Mouse (Mus musculus): ENCODE measurements at regions not wholly inside any gene's neighbourhood (a gene's known extent, or its start where the extent isn't known, plus 50 kb on each side); places are given as distances from the start of the nearest gene placed in this dataset.

DNA sequence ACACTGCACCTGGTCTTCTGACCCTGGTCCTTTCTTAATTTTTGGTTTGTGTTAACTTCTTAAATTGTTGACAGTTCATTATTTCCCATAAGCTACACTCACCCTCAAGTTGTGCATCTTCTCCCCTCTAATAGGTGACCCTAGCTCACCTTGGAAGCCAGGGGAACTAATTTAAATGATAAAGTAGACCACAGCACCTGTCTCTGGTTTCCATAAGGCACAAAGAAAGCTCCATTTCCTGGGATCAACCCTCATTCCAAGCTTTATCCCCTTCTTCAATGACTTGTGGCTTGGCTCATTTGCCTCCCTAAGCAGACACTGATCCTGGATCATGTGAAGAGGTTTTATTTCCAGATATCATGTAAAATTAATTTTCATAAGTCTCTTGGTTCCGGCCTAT, 276.1 kb upstream of the Tle4 start:
- no peak for DNase-seq

DNA sequence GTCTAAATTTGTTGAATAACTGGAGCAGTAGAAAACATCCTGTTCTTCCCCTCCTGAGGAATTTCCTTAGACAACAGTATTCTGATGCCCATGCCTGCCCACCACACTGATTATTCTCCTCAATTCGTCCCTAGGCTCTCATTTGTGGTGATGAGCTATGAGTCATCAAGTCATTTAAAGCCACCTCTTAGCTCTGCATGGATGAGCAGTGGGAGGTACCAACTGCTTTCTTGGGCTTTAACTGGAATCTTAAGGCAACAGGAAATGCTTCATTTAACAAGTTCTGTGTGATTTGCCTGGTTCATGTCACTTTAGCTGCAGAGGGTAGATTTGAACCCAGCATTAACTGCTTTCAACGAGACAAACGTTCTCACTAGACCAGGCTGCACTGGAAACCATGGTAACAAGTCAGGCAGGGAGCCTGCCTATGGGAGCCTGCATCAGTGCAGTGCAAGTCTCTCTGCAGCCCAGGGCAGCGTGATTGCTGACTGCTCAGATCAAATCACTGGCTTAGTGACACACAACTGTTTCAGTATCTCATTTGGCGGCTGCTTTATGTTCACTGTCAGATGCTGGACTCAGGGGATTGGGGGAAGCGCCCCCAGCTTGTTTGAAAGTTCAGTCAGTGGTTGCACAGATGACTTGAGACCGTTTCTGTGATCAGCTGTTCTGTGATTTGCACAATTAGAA, 273.5 kb upstream of the Tle4 start:
- DNase-seq = no peak

DNA sequence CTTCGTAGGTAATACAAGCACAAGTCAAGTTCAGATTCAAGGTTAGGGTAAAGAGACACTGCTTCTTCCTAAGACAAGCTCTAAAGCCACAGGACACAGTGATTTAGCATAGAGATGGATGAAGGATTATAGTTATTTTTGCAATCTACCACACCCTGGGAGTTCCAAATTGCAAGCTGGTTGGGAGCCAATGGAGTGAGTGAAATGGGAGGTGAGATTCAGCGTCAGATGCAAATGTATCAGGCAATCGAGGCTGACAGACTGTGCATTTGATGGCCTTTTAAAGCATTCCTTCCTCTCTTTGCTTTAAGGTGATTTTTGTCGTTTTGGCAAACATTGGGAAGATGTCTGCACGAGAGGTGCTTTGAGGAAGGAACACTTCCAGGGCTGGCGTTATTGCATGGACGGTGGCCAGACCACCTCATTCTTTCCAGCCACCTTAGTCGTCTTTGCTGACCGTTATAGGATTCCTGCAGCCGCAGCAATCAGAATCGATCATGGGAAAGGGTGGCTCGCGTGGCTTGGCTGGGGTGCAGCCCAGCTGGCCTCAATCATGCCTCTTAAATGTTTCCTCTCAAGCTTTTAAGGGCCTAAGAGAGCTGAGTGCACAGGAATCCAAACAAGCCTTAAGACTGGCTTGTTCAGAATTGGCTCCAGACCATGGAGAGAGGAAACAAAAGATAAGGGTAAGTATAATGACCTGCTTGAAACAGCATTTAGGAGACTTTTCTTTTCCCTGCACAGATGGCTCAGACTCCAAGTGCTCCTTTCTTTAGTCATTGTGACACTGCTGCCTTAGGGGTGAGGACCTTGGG, 265.0 kb upstream of the Tle4 start:
- peak; percentile 26 for DNase-seq

DNA sequence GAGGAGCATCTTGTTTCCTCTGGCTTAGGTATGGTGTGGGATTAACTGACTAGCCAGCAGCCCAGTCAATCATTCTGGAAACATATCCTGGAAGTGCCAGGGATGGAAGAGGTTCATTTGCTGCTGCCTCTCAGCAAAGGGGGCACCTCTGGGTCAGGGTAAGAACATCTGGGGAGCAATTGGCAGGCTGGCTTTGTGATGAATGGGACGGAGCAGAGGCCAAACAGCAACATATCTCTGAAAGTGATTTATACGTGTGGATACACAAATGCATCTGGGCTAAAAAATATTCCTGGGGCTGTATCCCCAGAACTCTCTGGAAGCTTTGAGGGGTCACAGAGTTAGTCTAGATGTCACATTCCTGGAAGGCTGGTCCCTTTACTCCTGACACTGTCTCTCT, 257.2 kb upstream of the Tle4 start:
- DNase-seq = no peak

DNA sequence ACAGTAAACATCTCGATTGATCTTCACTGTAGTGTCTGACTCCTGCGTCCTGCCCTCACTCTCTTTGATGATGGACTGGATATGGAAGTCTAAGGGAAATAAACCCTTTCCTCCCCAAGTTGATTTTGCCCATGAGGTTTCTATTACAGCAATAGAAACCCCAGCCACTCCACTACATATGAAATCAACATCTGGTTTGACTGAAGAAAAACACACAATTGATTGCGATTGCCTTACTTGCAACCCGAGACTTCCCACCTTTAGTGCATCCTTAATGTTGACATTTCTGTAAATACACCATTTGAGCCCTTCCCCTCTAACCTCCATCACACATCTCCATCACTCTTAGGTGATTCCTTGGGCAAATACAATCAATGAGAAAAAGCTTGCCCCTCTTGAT, 255.6 kb upstream of the Tle4 start:
- DNase-seq = no peak

DNA sequence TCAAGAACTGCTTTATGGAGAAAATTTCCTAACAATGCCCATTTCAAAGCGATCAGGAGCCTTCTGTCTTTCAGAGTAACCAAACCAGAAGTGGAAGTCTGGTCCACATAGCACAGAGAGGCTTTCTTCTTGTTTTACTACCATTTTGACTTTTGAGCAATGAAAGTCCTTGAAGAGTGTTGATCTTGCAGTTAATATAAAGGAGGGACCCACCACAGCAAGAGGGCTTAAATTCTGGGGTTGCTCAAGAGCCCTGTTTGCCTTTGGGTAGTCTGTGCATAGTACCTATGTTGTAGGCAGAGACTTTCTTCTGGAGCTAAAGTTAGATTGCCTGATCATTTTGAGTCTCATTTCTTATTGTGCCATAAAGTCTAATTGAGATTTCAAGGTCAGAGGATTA, 251.7 kb upstream of the Tle4 start:
- no peak for DNase-seq

DNA sequence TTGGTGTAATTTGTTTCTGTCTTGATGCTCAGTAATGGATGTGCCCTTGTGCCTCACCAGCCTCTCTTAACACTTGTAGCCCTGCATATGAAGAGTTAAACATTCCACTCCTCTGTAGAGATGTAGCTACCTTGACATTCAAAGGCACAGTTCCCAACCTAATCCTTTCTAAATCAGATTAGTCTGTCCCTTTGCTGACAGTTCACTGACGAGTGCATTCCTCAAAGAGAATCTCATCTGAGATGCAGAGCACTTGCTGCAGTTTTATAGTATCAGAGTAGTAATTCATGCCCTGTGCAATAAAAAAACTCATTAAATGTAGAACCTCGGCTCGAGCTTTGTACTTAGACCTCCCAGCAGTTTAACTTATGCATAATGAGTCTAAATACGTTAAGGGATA, 249.3 kb upstream of the Tle4 start:
- DNase-seq = no peak

DNA sequence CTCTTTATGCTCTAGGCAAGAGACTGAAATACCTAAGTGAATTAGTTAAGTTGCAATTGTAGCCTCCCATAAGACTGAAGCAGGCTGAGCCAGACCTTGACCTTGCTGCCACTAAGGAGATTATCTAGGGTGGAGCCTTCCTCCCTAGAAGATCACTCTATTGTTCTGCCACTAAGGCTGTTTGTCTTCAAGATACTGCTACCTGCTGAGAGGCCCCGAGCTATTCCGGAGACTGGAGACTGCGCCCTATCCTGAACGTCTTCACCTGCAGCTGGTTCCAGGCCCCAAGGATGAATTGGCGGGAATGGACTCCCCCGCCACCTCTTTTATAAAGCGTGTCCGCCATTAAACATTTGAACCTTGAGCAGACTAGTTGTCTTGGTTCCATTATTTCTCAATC, 237.8 kb upstream of the Tle4 start:
- DNase-seq = no peak

DNA sequence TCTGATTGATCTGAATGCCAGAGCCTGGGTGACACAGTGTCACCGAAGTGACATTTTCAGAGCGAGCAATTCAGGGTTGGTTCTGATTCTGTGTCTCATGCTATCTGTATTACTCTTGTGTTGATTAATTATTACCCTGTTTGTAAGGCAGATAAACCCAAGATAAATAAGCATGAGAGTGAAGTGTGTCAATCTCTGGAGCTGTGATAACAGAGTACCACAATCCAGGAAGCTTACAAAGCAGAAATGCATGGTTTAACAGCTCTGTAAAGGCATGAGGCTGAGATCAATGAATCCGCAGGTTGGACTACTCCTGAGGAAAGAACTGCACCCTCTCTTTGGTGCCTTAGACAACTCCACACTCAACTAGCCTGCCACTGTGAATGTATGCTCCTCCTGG, 218.5 kb upstream of the Tle4 start:
- DNase-seq = no peak

DNA sequence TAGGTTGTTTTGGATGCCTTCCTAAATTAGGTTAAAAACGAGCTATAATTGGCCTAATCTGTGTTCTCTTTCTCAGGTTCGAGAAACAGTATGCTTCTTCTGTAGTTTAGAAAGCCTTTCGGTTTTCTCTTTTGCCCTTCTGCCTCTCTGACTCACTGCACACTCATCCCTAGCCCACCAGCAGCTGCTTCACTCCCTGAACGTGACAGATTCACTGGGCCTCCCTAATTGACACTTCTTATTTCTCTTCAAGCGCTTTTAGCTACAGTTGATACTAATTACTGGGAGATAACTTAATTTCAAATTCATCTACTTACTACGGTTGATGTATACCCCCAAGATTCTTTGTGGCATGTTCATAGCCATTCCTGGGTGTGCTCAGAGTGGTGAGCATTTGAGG, 208.9 kb upstream of the Tle4 start:
- DNase-seq = no peak

DNA sequence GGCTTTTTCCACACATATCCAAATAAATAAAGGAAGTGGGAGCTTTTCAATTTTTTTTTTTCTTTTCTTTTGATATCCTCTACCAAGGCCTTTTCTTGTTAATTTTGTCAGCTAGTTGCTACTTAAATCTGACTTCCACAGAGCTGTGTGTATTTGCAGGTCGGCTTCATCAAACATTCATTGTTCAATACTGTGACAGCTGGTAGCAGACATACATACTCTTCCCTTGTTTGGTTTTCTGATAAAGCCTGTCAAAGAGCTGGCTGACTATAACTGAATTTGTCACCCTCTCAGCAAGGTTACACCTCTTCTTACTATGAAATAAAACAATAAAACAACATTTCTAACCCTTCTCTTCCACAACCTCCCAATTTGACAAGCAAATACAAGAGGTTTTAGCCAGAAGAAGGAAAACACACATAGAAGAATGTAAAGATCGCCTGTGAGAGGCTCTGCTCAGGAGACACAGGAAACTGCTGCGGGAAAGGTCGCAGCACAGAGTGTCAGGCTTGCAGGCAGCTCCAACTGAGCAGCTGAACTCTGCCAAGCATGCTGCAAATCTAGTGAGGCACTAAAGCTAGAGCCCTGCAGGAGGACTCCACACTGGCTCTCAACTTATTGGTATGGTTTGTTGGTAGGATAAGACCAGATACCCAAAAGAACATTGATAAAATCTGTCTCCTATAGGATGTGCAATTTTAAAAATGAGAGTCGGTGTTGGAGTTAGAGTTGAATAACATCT, 205.2 kb upstream of the Tle4 start:
- no peak for DNase-seq

DNA sequence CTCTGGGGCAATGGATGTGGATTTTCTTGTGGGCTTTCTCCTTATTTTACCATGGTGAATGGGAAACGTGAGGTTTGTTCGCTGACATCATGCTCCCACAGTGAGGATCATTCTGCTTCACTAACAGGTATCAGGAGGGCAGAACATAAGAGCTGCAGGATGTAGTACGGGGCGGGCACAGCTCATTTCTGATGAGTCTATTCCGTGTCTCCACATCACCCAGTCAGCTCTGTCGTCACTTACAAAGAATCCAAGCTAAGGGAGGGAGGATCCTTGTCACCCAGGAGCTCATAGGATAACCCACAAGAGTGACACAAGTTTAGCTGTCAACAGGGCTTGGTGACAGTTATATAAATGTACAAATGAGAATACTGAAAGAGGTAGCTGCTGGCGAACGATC, 203.8 kb upstream of the Tle4 start:
- no peak for DNase-seq

DNA sequence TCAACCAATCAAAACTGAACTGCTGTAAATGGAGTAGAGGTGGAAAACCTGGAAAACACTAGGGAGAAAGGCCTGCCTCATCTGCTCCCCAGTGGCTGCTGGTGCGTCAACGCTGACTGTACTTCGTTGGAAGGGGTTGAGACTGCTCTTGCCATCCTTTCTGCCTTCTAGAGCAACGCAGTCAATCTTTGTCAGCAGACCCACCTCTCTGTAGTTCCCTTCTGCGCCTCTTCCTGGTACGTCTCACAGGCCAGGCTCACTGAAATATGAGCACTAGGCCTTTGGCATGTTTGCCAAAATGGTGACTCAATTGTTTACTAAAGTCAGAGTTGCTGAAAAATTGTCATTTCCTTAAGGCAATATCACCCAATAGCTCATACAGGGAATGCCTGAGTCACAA, 201.2 kb upstream of the Tle4 start:
- DNase-seq = peak; percentile 1

DNA sequence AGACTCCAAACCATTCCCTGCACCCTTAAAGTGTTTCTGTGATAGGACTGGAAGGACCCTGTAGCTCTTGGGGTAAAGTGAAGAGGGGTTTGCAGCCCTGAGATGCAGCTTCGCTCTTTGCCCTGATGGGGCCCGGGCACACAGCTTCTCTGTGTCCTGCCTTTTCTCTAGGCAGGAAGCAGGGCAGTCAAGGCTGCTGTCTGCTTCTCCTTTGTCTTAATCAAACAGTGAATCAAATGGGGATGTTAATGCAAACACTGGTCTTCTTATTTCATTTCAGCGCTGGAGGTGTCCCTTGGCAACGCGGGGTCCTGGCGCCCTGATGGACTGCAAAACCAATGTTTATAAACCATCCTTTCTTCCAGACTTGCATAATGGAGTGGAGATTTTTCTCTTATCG, 200.6 kb upstream of the Tle4 start:
- DNase-seq = no peak

DNA sequence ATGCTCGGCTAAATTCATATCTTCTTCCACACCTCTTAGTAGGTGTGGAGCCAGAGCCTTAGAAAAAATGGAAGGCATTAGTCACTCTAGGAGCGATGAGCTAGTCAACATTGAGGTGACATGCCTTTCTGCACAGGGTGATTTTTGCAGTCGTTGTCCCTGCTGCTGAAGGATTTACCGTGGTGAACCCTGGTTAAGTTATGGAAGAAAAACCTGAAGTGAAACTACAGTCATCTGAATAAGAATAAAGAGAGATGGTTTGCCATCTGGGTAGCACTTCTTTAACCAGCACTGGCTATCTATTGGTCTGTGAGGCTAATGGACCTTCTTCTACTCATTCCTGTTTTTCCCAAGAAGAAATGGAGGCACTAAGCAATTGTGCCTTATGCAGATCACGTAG, 198.1 kb upstream of the Tle4 start:
- no peak for DNase-seq

DNA sequence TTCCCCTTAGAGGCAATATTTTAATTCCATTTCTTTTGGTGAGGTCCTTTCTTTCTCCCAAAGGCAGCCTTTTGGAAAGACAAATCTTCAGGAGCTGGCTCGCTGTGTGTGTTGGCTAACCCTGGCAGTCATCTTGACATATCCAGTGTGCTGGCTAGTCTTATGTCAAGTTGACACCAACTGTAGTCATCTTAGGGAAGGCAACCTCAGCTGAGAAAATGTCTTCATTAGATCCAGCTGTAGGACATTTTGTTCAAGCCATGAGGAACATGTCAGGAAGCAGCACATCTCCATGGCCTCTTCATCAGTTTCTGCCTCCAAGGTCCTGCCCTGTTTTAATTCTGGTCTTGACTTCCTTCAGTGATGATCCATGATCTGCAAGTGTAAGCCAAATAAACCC, 192.1 kb upstream of the Tle4 start:
- DNase-seq = peak; percentile 9

DNA sequence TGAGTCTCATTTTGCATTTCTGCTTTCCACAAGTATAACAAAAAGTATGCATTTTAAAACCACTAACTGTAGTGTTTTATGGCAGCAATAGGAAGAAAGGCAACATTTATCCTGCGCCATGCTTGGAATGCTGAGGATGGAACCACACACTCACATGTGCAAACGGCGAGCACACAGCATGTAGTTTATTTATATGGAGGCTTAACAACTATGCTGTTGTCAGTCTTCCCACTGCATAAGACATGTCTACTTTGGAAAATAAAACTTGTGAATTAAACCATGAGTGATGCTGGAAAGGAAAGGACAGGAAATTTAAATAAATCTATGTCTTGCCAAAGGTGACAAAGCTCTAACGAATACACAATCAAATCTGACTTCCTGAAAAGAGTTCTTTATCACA, 190.8 kb upstream of the Tle4 start:
- no peak for DNase-seq

DNA sequence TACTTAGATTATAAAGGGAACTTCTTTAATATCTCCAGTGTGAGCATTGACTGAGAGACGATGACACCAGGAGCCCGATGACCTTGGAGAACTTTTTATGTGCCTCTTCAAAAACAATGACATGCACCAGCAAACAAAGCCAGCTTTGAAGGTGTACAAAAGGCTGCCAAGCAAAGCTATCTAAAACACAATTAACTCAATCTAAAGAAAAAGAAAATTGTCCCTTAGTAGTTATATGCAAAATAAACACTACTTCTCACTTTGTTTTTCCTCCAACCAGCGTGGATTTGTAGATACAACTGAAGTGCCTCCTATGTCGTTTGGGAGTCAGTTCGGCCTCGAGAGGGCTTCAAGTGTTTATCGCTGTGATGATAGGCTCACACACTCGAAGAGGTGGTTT, 189.0 kb upstream of the Tle4 start:
- DNase-seq = no peak

DNA sequence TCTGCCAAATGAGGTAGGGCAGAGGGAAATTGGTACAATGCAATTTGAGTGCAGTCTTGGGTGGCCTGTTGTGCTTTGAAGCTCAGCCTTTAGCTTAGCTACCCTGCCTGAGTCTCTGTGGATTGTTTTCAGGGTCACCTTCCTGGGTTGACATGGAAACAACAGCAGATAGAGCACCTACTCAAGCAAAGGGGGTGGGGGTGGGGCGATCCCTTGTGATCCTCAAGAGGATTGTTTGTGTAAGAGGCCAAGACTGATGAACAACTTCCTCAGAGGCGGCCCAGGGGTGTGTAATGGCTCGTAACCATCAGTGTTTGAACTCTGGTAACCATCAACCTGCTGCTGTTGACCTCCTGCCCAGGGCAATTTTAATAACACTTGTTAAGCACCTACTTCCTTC, 187.8 kb upstream of the Tle4 start:
- no peak for DNase-seq

DNA sequence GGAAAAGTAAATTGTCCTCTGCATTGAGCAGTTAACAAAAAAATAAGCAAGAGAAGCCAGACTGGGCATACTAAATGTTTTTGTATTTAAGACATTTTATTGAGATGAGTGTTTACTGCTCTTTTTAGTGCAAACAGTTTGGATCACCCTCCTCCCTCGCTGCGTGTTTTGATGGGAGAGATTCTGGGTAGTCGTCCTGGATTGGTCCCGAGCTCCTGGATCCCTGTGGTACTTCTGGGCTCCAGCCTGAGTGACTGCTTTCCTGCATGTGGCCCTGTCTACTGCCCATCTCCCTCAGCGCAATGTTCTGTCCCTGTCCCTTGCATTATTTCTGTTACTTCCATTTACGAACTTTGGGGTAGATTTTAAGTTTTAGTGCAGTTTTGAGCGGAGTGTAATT, 179.9 kb upstream of the Tle4 start:
- DNase-seq = no peak

DNA sequence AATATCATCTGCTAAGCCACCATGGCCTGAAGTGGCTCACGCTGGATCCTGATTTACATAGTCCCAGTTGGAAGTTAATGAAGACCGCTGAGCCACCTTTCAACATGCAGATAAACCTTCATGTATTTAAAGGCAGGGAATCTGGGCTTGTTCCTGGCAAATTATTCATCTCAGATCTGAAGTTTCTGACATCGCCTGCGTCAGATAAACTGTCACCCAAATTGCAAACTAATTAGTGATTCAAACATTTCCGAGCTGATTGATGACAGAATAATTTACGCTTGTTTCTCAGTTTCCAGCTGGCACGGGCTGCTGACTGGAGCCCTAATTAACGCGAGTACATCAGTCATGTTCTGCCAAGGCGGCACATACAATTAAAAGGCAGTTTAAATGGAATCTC, 179.3 kb upstream of the Tle4 start:
- no peak for DNase-seq

DNA sequence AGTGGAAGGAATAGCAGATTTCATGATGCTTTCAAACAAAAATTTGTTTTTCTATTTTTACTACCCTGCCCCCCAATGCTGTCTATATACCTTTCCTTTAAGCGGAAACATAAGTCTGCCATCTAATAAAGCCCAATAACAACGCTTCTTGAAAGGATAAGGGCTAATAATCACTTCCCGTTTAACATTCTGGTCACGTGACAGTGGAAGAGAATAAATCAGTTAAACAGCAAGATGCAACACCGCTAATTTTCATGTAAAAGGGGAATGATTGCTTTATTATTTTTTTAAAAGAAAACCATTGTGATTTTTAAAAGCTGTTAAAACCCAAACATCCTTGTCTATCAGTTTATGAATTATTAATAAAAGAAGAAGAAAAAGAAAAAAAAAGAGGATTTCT, 178.9 kb upstream of the Tle4 start:
- no peak for DNase-seq

DNA sequence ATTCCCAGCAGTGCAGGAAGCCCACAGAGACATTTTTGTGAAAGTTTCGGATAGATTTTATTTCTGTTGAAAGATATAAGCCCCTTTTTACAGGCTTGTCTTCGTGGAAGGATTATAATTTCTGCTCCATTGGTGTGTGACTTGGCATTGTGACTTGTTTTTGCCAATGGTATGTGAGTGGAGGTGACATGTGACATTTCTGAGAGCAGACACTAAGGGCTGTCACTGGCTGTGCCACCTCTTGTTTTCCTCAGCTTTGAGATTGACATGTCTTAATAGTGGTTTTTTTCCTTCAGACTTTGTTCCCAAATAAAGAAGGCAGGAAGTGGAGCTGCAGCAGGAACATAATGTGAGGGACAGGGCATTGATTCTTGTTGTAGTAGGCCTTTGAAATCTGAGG, 174.9 kb upstream of the Tle4 start:
- no peak for DNase-seq

DNA sequence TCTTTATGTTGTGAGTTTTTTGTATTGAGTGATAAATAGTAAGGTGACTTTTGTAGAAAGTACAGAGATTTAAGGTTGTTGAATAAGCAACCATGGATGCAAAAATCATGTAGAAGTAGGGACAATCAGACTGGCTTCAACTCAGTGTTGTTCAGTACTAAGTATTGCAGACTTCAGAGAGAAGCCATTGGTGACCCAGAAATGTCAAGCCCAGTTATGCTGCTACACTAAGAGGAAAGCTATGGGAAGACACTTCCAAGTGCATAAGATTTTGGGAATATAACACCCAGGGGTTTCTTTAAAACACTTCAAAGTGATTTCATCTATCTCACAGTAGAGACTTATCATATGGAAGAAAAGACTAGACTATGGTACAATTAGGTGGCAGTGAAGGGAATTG, 154.8 kb upstream of the Tle4 start:
- DNase-seq = no peak

All from lung, postnatal 14 days (tissue).